Mouse (Mus musculus) heart, embryonic 11.5 days (tissue): ENCODE data around the gene Cgrrf1. TPM values are rescaled to one million over a fixed set of nuclear protein-coding genes. Genes with fewer than 3 reads are reported as not detected.

Experiments used
- ATAC-seq: fragments of 200-750 bp; cut with Nextera tagmentation; replicated peaks from 2 replicates; pipeline ENCODE4 v1.8.0; 2017; ENCODE audit warnings: moderate library complexity; ENCODE audit not compliant: insufficient number of reproducible peaks, low FRiP score, low TSS enrichment
- H3K27ac ChIP-seq: fragments of 300-500 bp; sonication (generic); 2 replicates; pipeline ENCODE4 v1.5.1; 2014; ENCODE audit warnings: mild to moderate bottlenecking, low read depth, low read length
- H3K27me3 ChIP-seq: fragments of 300-500 bp; sonication (generic); 2 replicates; pipeline ENCODE4 v1.6.1; 2014; ENCODE audit warnings: mild to moderate bottlenecking, low read length, mixed read lengths; ENCODE audit not compliant: control insufficient read depth, insufficient read depth
- H3K36me3 ChIP-seq: fragments of 300-500 bp; sonication (generic); 2 replicates; pipeline ENCODE4 v1.6.1; 2014; ENCODE audit warnings: mild to moderate bottlenecking, low read length, moderate library complexity, mixed read lengths; ENCODE audit not compliant: control insufficient read depth, insufficient read depth
- H3K4me1 ChIP-seq: fragments of 300-500 bp; sonication (generic); 2 replicates; pipeline ENCODE4 v1.6.1; 2014; ENCODE audit warnings: low read length; ENCODE audit not compliant: control insufficient read depth, insufficient read depth
- H3K4me2 ChIP-seq: fragments of 300-500 bp; sonication (generic); 2 replicates; pipeline ENCODE4 v1.6.1; 2014; ENCODE audit warnings: mild to moderate bottlenecking, moderate library complexity
- H3K4me3 ChIP-seq: fragments of 300-500 bp; sonication (generic); 2 replicates; pipeline ENCODE4 v1.5.1; 2014; ENCODE audit warnings: low read depth, low read length
- H3K9ac ChIP-seq: fragments of 300-500 bp; sonication (generic); 2 replicates; pipeline ENCODE4 v1.6.1; 2014; ENCODE audit warnings: mild to moderate bottlenecking, low read depth, low read length, moderate library complexity
- H3K9me3 ChIP-seq: fragments of 300-500 bp; sonication (generic); replicated peaks from 2 replicates; pipeline ENCODE4 v1.6.1; 2016; ENCODE audit warnings: low read length; ENCODE audit not compliant: control insufficient read depth
- WGBS: fragments of 180-500 bp; shearing (Covaris S2); extraction: QIAGEN DNeasy Blood & Tissue Kit; methylation state at CpG from one replicate; pipeline ENCODE4 v1.1.7; 2014; ENCODE audit not compliant: insufficient replicate concordance; 5-methylcytosine and 5-hydroxymethylcytosine counted together
- polyA plus RNA-seq: library from polyadenylated mRNA; unstranded; fragments of >200 nt; fragmentation: Nextera tagmentation; extraction: Ambion mirVana; gene quantifications from 2 replicates; pipeline ENCODE4 v1.2.1, GENCODE M21; 2014

Gene Cgrrf1
- polyA plus RNA-seq, 1 experiment from 2014 or later, result 29.0 TPM

DNA sequence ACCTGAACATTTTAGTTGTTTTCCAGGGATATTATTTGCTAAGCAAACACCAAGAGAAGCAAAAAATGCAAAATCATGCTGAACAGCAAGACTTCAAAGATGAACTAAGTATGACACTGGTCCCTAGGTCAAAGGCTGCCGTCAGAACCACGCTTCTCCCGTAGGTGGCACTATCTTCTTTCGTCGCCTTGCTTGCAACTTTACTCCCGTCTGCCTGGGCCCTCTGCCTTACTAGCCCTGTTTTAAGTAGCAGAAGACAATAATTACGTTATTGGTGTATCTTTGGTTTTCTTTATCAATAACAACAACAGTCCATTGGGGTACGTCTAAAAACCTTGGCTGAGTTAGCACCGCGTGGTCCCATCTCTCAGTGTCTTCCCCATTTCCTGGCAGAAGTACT is 49.0 kb downstream of the Cgrrf1 start:
- Histone ChIP-seq H3K4me3 (peak overlapping the region; percentile 80; the same call in 1 of the 2 replicates), H3K9me3 (no peaks in the 10 kb centered on the region), H3K27me3 (0 out of 2 replicates have a peak, but pooled peaks cover 2% of the 10 kb centered on the region), H3K4me1 (0 out of 2 replicates have a peak, but pooled peaks cover 6% of the 10 kb centered on the region), H3K27ac (no peak overlapping the region), H3K36me3 (no peaks in the 10 kb centered on the region), H3K9ac (no peak overlapping the region), H3K4me2 (peak overlapping the region; percentile 90)
- no peak for ATAC-seq
- WGBS, result 3% methylated on average over 10 of the region's 10 CpGs

- peak; percentile 8; the same call in 1 of the 2 replicates for ATAC-seq
- 0 out of 2 replicates have a peak, but pooled peaks cover 2% of the 10 kb centered on the region for H3K27me3 ChIP-seq
- H3K27ac ChIP-seq, result peak overlapping the region; percentile 97
- H3K9me3 ChIP-seq, result no peaks in the 10 kb centered on the region
- peaks cover 11% of the 10 kb centered on the region for H3K4me1 ChIP-seq
- peak overlapping the region; percentile 91 for H3K9ac ChIP-seq
- no peaks in the 10 kb centered on the region for H3K36me3 ChIP-seq
- 4% methylated on average over 40 of the region's 40 CpGs for WGBS
- H3K4me3 ChIP-seq, result peak overlapping the region; percentile 80
- peak overlapping the region; percentile 90 for H3K4me2 ChIP-seq
Measured at GRCm38 (mm10) chr14:46881581-46882430, 49.9 kb downstream of the Cgrrf1 start.

DNA sequence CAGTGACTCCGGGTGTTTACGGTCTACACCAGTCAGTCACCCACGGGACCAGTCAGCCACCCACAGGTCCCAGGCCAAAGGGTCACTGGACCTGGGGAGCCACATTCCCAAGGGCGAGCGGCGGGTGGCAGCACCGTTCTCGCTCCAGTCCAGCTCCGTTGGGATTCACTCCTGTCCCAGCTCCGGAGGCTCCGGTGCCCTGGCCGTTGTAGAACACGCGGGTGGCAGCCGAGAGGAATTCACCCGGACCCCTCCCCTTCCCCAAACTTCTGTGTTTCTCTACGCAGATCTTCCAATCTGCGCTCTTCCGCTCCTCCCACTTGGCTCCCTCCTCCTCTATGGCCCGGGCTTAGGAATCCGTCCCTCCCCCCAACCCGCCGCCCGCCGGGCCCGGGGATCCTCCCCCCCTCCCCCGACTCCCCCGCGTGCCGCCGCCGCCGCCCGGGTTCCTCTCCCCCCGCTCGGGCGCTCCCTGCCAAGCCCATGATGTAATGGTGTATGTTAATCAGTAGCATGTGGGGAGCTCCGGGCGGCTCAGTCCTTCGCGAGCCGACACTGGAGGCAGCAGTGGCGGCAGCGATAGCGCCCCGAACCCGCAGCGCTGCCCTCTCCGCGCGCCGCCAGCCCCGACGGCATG is 50.6 kb downstream of the Cgrrf1 start, which contains the start of gene Samd4:
Gene Samd4 (plus strand): TSS at position 424 of the 637 bp plus-strand sequence.
- Histone ChIP-seq H3K27ac (peak within 1 kb of the TSS; percentile 97), H3K4me2 (peak within 1 kb of the TSS; percentile 90), H3K27me3 (0 out of 2 replicates have a peak, but pooled peaks cover 2% of the 10 kb centered on the region), H3K9me3 (no peaks in the 10 kb centered on the region), H3K4me3 (peak within 1 kb of the TSS; percentile 80), H3K9ac (peak within 1 kb of the TSS; percentile 91), H3K4me1 (peaks cover 15% of the 10 kb centered on the region), H3K36me3 (peaks cover 3% of the 10 kb centered on the region; the same call in 1 of the 2 replicates)
- WGBS, result under 1% methylated on average over 54 of the region's 54 CpGs
- peak; percentile 73 for ATAC-seq

GRCm38 (mm10) chr14:46883068-46883870 is 51.3 kb downstream of the Cgrrf1 start:
- Histone ChIP-seq H3K4me3 (peak overlapping the region; percentile 80), H3K4me2 (peak overlapping the region; percentile 90), H3K27me3 (0 out of 2 replicates have a peak, but pooled peaks cover 2% of the 10 kb centered on the region), H3K9me3 (no peaks in the 10 kb centered on the region), H3K9ac (peak overlapping the region; percentile 91), H3K4me1 (peaks cover 15% of the 10 kb centered on the region), H3K27ac (peak overlapping the region; percentile 97), H3K36me3 (peaks cover 3% of the 10 kb centered on the region; the same call in 1 of the 2 replicates)
- peak; percentile 3; the same call in 1 of the 2 replicates for ATAC-seq
- whole genome bisulfite sequencing, result under 1% methylated on average over 66 of the region's 70 CpGs

- peak overlapping the region; percentile 80 for H3K4me3 ChIP-seq
- peak overlapping the region; percentile 97 for H3K27ac ChIP-seq
- WGBS, result under 1% methylated on average over 29 of the region's 29 CpGs
- H3K27me3 ChIP-seq, result 0 out of 2 replicates have a peak, but pooled peaks cover 2% of the 10 kb centered on the region
- H3K9me3 ChIP-seq, result no peaks in the 10 kb centered on the region
- H3K36me3 ChIP-seq, result peaks cover 3% of the 10 kb centered on the region; the same call in 1 of the 2 replicates
- ATAC-seq, result peak; percentile 7; the same call in 1 of the 2 replicates
- H3K9ac ChIP-seq, result peak overlapping the region; percentile 91
- peaks cover 16% of the 10 kb centered on the region for H3K4me1 ChIP-seq
- H3K4me2 ChIP-seq, result peak overlapping the region; percentile 90
Measured at GRCm38 (mm10) chr14:46883871-46884441, 52.0 kb downstream of the Cgrrf1 start.

DNA sequence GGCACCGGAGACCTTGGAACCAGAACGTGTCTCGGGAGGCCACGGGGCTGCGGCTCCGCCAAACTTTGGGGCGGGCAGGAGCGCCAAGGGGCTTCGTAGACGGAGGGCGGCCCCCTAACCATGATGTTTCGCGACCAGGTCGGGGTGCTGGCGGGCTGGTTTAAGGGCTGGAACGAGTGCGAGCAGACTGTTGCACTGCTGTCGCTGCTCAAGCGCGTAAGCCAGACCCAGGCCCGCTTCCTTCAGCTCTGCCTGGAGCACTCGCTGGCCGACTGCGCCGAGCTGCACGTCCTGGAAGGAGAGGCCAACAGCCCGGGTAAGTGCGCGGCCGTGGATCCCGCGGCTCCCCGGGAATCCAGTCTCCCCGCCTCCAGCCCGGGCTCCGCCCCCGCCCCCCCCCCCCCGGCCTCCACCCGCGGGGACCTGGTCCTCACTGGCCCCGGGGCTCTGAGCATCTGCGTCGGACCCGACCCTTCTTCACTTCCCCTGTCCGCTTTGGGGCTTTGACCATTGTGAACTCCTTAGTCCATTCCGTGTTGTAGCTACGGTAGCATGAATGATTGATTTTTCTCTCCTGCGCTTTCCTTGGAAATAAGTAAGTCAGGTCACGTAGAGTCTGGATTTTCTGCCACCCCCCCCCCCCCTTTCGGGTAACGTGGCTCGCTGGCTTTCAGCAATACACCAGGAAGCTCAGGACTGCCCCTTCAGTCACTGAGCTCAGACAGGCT is 52.9 kb downstream of the Cgrrf1 start:
- Histone ChIP-seq H3K36me3 (peaks cover 5% of the 10 kb centered on the region; the same call in 1 of the 2 replicates), H3K27me3 (0 out of 2 replicates have a peak, but pooled peaks cover 2% of the 10 kb centered on the region)

DNA sequence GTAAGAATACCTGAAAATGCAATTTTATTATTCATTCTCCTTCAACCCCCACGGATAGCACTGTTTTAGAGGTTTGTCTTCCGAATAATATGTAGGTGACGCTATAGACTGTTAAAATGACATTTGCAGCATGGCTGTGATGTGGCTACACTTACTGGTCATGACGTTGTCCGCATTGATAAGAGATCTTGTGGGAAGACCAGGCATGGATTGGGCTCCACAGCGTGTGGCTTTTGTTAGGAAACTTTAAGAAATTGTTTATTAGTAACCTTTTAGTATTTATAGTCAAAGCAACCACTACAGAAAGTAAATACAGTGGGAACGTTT is 53.5 kb downstream of the Cgrrf1 start:
- peaks cover 5% of the 10 kb centered on the region for H3K36me3 ChIP-seq
- peak overlapping the region; percentile 91 for H3K9ac ChIP-seq
- peaks cover 22% of the 10 kb centered on the region for H3K4me1 ChIP-seq
- 0 out of 2 replicates have a peak, but pooled peaks cover 2% of the 10 kb centered on the region for H3K27me3 ChIP-seq
- H3K9me3 ChIP-seq, result no peaks in the 10 kb centered on the region
- no peak for ATAC-seq
- peak overlapping the region; percentile 90 for H3K4me2 ChIP-seq
- 2% methylated on average over 7 of the region's 7 CpGs for WGBS
- peak overlapping the region; percentile 80 for H3K4me3 ChIP-seq
- H3K27ac ChIP-seq, result peak overlapping the region; percentile 97

More for the DNA sequence above, 52.9 kb downstream of the Cgrrf1 start:
- peak overlapping the region; percentile 80 for H3K4me3 ChIP-seq
- under 1% methylated on average over 47 of the region's 52 CpGs for WGBS
- no peaks in the 10 kb centered on the region for H3K9me3 ChIP-seq
- H3K4me2 ChIP-seq, result peak overlapping the region; percentile 90
- peak overlapping the region; percentile 91 for H3K9ac ChIP-seq
- peaks cover 22% of the 10 kb centered on the region for H3K4me1 ChIP-seq
- H3K27ac ChIP-seq, result peak overlapping the region; percentile 97
- no peak; the same call in 1 of the 2 replicates for ATAC-seq
